Mouse (Mus musculus) limb, embryonic 13.5 days (tissue): ENCODE results near the gene Defb11. TPM values are rescaled to one million over a fixed set of nuclear protein-coding genes. Genes with fewer than 3 reads are reported as not detected.

Experiments
- polyA plus RNA-seq: library from polyadenylated mRNA; unstranded; fragments of >200 nt; fragmentation: Nextera tagmentation; extraction: Ambion mirVana; gene quantifications from 2 replicates; pipeline ENCODE4 v1.2.1, GENCODE M21; 2015

Gene Defb11
- polyA plus RNA-seq, 1 experiment from 2014 or later, result not detected

Other genes starting within 250 kb of the Defb11 start
- gene Defa34, start 240.6 kb downstream of the Defb11 start, polyA plus RNA-seq, result not detected in 2 replicates
- gene AY761184, start 202.8 kb downstream of the Defb11 start, polyA plus RNA-seq, result not detected in 2 replicates
- not detected in 2 replicates for gene Defa24, start 171.9 kb downstream of the Defb11 start, polyA plus RNA-seq
- not detected in 2 replicates for gene Defb50, start 82.9 kb downstream of the Defb11 start, polyA plus RNA-seq
- 1.3 TPM in 1 of 2 replicates, not detected in the other for gene Defb2, start 66.5 kb downstream of the Defb11 start, polyA plus RNA-seq
- gene Defb10, start 47.5 kb downstream of the Defb11 start, polyA plus RNA-seq, result not detected in 2 replicates
- gene Defb9, start 21.0 kb downstream of the Defb11 start, polyA plus RNA-seq, result not detected in 2 replicates
- not detected in 2 replicates for gene Defb15, start 26.3 kb upstream of the Defb11 start, polyA plus RNA-seq
- gene Defb35, start 31.9 kb upstream of the Defb11 start, polyA plus RNA-seq, result not detected in 2 replicates
- not detected in 2 replicates for gene Defb13, start 40.4 kb upstream of the Defb11 start, polyA plus RNA-seq
- gene Fam90a1a, start 52.3 kb upstream of the Defb11 start, polyA plus RNA-seq, result not detected in 2 replicates
- gene Ccdc70, start 63.4 kb upstream of the Defb11 start, polyA plus RNA-seq, result not detected in 2 replicates
- gene Atp7b, start 153.9 kb upstream of the Defb11 start, polyA plus RNA-seq, result 0.65 and 0.83 TPM in 2 replicates
- 47.2 and 48.7 TPM in 2 replicates for gene Alg11, start 154.3 kb upstream of the Defb11 start, polyA plus RNA-seq
- 0.08 and 0.22 TPM in 2 replicates for gene Nek5, start 218.6 kb upstream of the Defb11 start, polyA plus RNA-seq